Mouse (Mus musculus) liver, postnatal 0 days (tissue): ENCODE measurements around the gene Plet1. TPM values are rescaled to one million over a fixed set of nuclear protein-coding genes. Genes with fewer than 3 reads are reported as not detected.

Source experiments
- ATAC-seq: fragments of 200-750 bp; cut with Nextera tagmentation; 2 replicates; pipeline ENCODE4 v1.8.0; 2017; ENCODE audit warnings: mild to moderate bottlenecking, moderate library complexity
- DNase-seq: peaks from one replicate; pipeline ENCODE4 v3.0.0-alpha.2; 2016
- H3K27ac ChIP-seq: fragments of 300-500 bp; sonication (generic); 2 replicates; pipeline ENCODE4 v1.5.1; 2014; ENCODE audit warnings: antibody characterized with exemption, moderate library complexity, mild to moderate bottlenecking, low read depth
- H3K27me3 ChIP-seq: fragments of 300-500 bp; sonication (generic); 2 replicates; pipeline ENCODE4 v1.6.1; 2014; ENCODE audit warnings: low read length, control low read depth, mixed read lengths; ENCODE audit not compliant: insufficient read depth
- H3K36me3 ChIP-seq: fragments of 300-500 bp; sonication (generic); replicated peaks from 2 replicates; pipeline ENCODE4 v1.6.1; 2014; ENCODE audit warnings: mild to moderate bottlenecking, control low read depth, low read length, moderate library complexity, mixed read lengths; ENCODE audit not compliant: insufficient read depth
- H3K4me1 ChIP-seq: fragments of 300-500 bp; sonication (generic); 2 replicates; pipeline ENCODE4 v1.6.1; 2014; ENCODE audit warnings: antibody characterized with exemption, mild to moderate bottlenecking, control low read depth; ENCODE audit not compliant: insufficient read depth
- H3K4me2 ChIP-seq: fragments of 300-500 bp; sonication (generic); 2 replicates; pipeline ENCODE4 v1.6.1; 2014; ENCODE audit warnings: low read depth, mild to moderate bottlenecking, low read length, moderate library complexity, mixed read lengths
- H3K4me3 ChIP-seq: fragments of 300-500 bp; sonication (generic); 2 replicates; pipeline ENCODE4 v1.5.1; 2014; ENCODE audit warnings: low read depth, low read length
- H3K9ac ChIP-seq: fragments of 300-500 bp; sonication (generic); replicated peaks from 2 replicates; pipeline ENCODE4 v1.6.1; 2014; ENCODE audit warnings: mild to moderate bottlenecking, moderate library complexity
- H3K9me3 ChIP-seq: fragments of 300-500 bp; sonication (generic); 2 replicates; pipeline ENCODE4 v1.6.1; 2016; ENCODE audit warnings: mild to moderate bottlenecking, control low read depth, low read length, mixed read lengths
- CTCF ChIP-seq: sonication (generic); IDR thresholded peaks from 2 replicates; pipeline ENCODE4 v1.5.1; 2016; ENCODE audit warnings: antibody characterized with exemption, low read depth
- EP300 ChIP-seq: IDR thresholded peaks from 2 replicates; pipeline ENCODE4 v1.6.1; 2016; ENCODE audit warnings: antibody characterized with exemption, low read depth, mild to moderate bottlenecking
- whole genome bisulfite sequencing: fragments of 180-500 bp; shearing (Covaris S2); extraction: QIAGEN DNeasy Blood & Tissue Kit; methylation state at CpG from one replicate; pipeline ENCODE4 v1.1.7; 2014; ENCODE audit not compliant: insufficient replicate concordance; 5-methylcytosine and 5-hydroxymethylcytosine counted together
- polyA plus RNA-seq: library from polyadenylated mRNA; unstranded; fragments of >200 nt; fragmentation: Nextera tagmentation; extraction: Ambion mirVana; gene quantifications from 2 replicates; pipeline ENCODE4 v1.2.1, GENCODE M21; 2015

Gene Plet1
- polyA plus RNA-seq, 1 experiment from 2014 or later: 1.0 TPM

DNA sequence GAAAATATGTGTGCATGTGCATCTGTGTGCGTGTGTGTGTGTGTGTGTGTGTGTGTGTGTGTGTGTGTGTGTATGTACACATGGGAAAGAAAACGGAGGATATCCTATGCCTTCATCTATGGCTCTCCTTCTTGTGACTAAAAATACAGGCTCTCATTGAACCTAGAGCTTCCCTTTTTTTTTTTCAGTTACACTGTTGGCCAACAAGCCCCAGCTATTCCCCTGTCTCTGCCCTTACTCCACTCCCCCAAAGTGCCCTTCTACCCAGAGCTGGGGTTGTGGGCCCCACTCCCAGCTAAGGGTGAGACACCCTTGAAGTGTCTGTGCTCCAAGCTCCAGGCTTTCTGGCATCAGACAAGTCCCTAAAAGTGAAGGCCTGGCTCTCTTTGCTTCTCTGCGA is 8.6 kb downstream of the Plet1 start:
- no peak for DNase-seq
- WGBS: 60% methylated on average over 3 of the region's 3 CpGs
- Histone ChIP-seq H3K9me3 (no peaks in the 10 kb centered on the region), H3K9ac (no peak overlapping the region), H3K4me3 (no peak overlapping the region), H3K36me3 (no peaks in the 10 kb centered on the region), H3K4me1 (peaks cover 20% of the 10 kb centered on the region), H3K27me3 (no peaks in the 10 kb centered on the region), H3K4me2 (no peak overlapping the region), H3K27ac (0 out of 2 replicates have a peak overlapping the region, but pooled peaks have one; percentile 60)
- TF ChIP-seq EP300 (no peak), CTCF (no peak)
- no peak for ATAC-seq

DNA sequence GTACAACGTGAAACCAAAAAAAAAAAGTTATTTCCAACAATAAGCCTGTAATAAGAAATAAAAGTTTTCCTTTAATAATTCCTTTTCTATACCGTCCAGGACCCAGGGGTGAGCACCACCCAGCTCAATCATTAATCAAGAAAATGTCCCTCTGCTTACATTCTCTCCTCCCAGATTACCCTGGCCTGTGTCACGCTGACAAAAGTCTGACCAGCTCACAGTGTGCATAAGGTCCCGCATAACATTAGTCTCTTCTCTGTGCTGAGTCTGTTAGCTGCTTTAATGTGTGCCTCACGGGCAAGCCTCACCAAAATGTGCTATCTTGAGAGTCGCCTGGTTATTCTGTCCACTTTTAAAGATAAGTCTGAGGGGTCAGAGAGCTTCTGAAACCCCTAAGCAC is 11.1 kb downstream of the Plet1 start:
- H3K9ac ChIP-seq: no peak overlapping the region
- H3K9me3 ChIP-seq: no peaks in the 10 kb centered on the region
- no peak overlapping the region for H3K4me3 ChIP-seq
- no peaks in the 10 kb centered on the region for H3K27me3 ChIP-seq
- ATAC-seq: peak; percentile 40; the same call in 1 of the 2 replicates
- DNase-seq: no peak
- TF ChIP-seq CTCF: no peak
- TF ChIP-seq EP300: no peak
- peak overlapping the region; percentile 8; the same call in 1 of the 2 replicates for H3K4me2 ChIP-seq
- H3K4me1 ChIP-seq: peaks cover 15% of the 10 kb centered on the region
- H3K27ac ChIP-seq: peak overlapping the region; percentile 46
- no peaks in the 10 kb centered on the region for H3K36me3 ChIP-seq
- 52% methylated on average over 6 of the region's 6 CpGs for WGBS

- peak; percentile 80 for ATAC-seq
- Histone ChIP-seq H3K27me3 (no peaks in the 10 kb centered on the region), H3K27ac (peak overlapping the region; percentile 75), H3K9me3 (no peaks in the 10 kb centered on the region), H3K4me3 (no peak overlapping the region), H3K4me1 (peaks cover 15% of the 10 kb centered on the region), H3K36me3 (no peaks in the 10 kb centered on the region), H3K9ac (no peak overlapping the region), H3K4me2 (no peak overlapping the region; the same call in 1 of the 2 replicates)
- peak; percentile 42 for DNase-seq
- 37% methylated on average over 7 of the region's 7 CpGs for WGBS
- TF ChIP-seq CTCF (no peak), EP300 (no peak)
Measured at GRCm38 (mm10) chr9:50507570-50507969, 13.2 kb downstream of the Plet1 start.

DNA sequence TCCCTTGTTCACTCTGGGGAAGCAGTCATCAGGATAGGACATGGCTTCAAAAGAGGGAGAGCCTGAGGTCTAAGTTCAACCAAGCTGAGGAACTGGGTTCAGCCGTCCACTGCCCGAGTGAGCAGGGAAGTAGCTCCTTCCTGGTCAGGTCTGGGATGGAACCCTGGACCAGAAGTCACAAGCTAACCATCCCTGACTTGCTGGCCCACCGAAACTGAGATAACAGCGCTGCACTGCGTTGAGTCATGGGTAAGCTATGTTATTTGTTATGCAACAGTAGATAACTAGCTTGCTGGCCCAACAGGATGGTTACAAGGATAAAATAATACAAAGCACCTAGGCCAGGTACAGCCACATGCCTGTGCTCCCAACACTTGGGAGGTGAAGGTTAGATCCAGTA is 21.1 kb downstream of the Plet1 start:
- Histone ChIP-seq H3K4me1 (no peaks in the 10 kb centered on the region), H3K36me3 (no peaks in the 10 kb centered on the region), H3K4me3 (no peak overlapping the region), H3K9ac (no peak overlapping the region), H3K27ac (no peak overlapping the region), H3K9me3 (no peaks in the 10 kb centered on the region), H3K27me3 (no peaks in the 10 kb centered on the region), H3K4me2 (no peak overlapping the region)
- no peak for ATAC-seq
- TF ChIP-seq EP300 (no peak), CTCF (no peak)
- 62% methylated on average over 5 of the region's 5 CpGs for WGBS
- no peak for DNase-seq

DNA sequence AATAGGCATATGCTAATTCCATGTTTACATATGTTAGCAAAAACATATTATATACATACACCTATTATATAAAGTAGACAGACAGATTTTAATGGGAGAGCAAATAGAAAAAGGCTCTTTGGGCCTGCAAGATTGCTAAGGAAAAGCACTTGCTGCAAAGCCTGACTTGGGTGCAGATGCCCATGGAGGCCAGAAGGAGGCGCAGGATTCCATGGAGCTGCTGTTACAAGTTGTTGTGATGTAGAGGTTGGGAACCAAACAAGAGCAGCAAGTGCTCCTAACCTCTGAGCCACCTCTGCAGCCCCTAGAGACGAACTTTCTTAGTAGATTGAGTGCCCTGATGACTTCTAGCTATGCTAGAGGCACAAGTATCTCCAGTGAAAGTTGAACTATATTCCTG is 24.5 kb downstream of the Plet1 start:
- ATAC-seq (no peak), DNase-seq (peak; percentile 49)
- 27% methylated on average over 2 of the region's 2 CpGs for WGBS
- H3K4me1 ChIP-seq: no peaks in the 10 kb centered on the region
- peak; percentile 78 for TF ChIP-seq CTCF
- TF ChIP-seq EP300: no peak
- H3K27ac ChIP-seq: no peak overlapping the region
- no peak overlapping the region for H3K4me3 ChIP-seq
- no peak overlapping the region for H3K9ac ChIP-seq
- H3K4me2 ChIP-seq: no peak overlapping the region
- no peaks in the 10 kb centered on the region for H3K27me3 ChIP-seq
- no peaks in the 10 kb centered on the region for H3K9me3 ChIP-seq
- H3K36me3 ChIP-seq: peaks cover 14% of the 10 kb centered on the region

DNA sequence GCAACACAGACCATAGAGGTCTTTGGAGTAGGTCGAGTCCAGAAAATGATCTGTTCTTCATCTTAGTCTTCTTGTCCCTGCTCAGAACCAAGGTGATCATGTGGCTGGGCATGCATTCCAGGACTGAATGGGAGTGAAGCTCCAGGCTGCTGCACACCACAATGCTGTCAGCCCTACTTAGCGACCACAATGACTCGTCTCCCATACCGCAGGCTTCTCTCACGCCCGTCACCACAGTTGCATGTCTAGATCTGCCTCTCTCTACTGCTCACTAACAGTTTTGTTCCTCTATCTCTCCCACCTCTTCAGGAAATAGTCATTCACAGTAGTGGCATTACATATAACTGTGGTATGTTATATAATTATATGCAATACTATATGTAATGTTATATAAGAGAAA is 26.4 kb downstream of the Plet1 start:
- DNase-seq (no peak), ATAC-seq (0 out of 2 replicates have a peak, but pooled peaks have one; percentile 21)
- 48% methylated on average over 6 of the region's 6 CpGs for WGBS
- Histone ChIP-seq H3K27me3 (no peaks in the 10 kb centered on the region), H3K4me3 (no peak overlapping the region), H3K27ac (no peak overlapping the region), H3K36me3 (peaks cover 24% of the 10 kb centered on the region), H3K4me2 (no peak overlapping the region), H3K9ac (no peak overlapping the region), H3K9me3 (no peaks in the 10 kb centered on the region), H3K4me1 (no peaks in the 10 kb centered on the region)
- TF ChIP-seq CTCF (no peak), EP300 (no peak)

- 35% methylated on average over 2 of the region's 2 CpGs for WGBS
- no peaks in the 10 kb centered on the region for H3K9me3 ChIP-seq
- H3K36me3 ChIP-seq: peaks cover 24% of the 10 kb centered on the region
- DNase-seq (no peak), ATAC-seq (no peak)
- H3K4me2 ChIP-seq: no peak overlapping the region
- H3K27ac ChIP-seq: no peak overlapping the region
- no peaks in the 10 kb centered on the region for H3K4me1 ChIP-seq
- no peak overlapping the region for H3K4me3 ChIP-seq
- no peak overlapping the region for H3K9ac ChIP-seq
- TF ChIP-seq EP300 (no peak), CTCF (peak; percentile 44)
- H3K27me3 ChIP-seq: no peaks in the 10 kb centered on the region
Measured at GRCm38 (mm10) chr9:50521562-50521961, 27.2 kb downstream of the Plet1 start.
